Mouse (Mus musculus) bone marrow, adult 2 months (tissue): ENCODE results near the gene Foxn3.

Source experiments
- CTCF ChIP-seq: fragments of 200-500 bp; IDR thresholded peaks from 2 replicates; pipeline ENCODE4 v1.5.1; 2011; ENCODE audit warnings: low read length, control low read depth; ENCODE audit not compliant: control insufficient read depth, insufficient read depth
- POLR2A ChIP-seq: fragments of 200-500 bp; IDR thresholded peaks from 2 replicates; pipeline ENCODE4 v1.6.1; 2011; ENCODE audit warnings: low read depth, mild to moderate bottlenecking, control low read depth, low read length, borderline replicate concordance; ENCODE audit not compliant: control insufficient read depth

GRCm38 (mm10) chr12:99579989-99580388 is 16.6 kb upstream of the Foxn3 start:
- TF ChIP-seq POLR2A (no peak), CTCF (no peak)
